Mouse (Mus musculus) cerebellum, postnatal 14 days (tissue): ENCODE results near the gene Ociad2.
"Not testable (repeated sequence)": the region's sequence is repeated elsewhere in the genome, so short reads cannot be mapped to it uniquely, and the experiment has no call there.

Experiments used
- DNase-seq, 2 experiments: peaks; one replicate each; pipeline ENCODE4 v3.0.0; 2021; ENCODE audit warnings: mixed read lengths in 2 of 2

Gene Ociad2

GRCm38 (mm10) chr5:73351796-73352195, 11.0 kb upstream of the Ociad2 start:
- no peak for DNase-seq

GRCm38 (mm10) chr5:73349514-73349913, 8.7 kb upstream of the Ociad2 start:
- DNase-seq, result no peak

GRCm38 (mm10) chr5:73345254-73345653, 4.4 kb upstream of the Ociad2 start:
- DNase-seq, result no peak

- DNase-seq, result peak in 1 of 2 experiments; percentile 10
Measured at GRCm38 (mm10) chr5:73344310-73344709, 3.5 kb upstream of the Ociad2 start.

- DNase-seq, result no peak
Measured at GRCm38 (mm10) chr5:73342701-73343355, 2.0 kb upstream of the Ociad2 start.

- DNase-seq, result no peak
Measured at GRCm38 (mm10) chr5:73339779-73340722, 777 bp downstream of the Ociad2 start.

GRCm38 (mm10) chr5:73338832-73339163, 2.0 kb downstream of the Ociad2 start:
- peak; percentile 17 to 20 for DNase-seq

- peak; percentile 65 to 76 for DNase-seq
Measured at GRCm38 (mm10) chr5:73337961-73338831, 2.6 kb downstream of the Ociad2 start.

- no peak for DNase-seq
Measured at GRCm38 (mm10) chr5:73336448-73336847, 4.4 kb downstream of the Ociad2 start.

GRCm38 (mm10) chr5:73331002-73331401, 9.8 kb downstream of the Ociad2 start:
- DNase-seq, result no peak

GRCm38 (mm10) chr5:73324526-73325170, 16.2 kb downstream of the Ociad2 start:
- DNase-seq, result no peak

GRCm38 (mm10) chr5:73323602-73324001, 17.2 kb downstream of the Ociad2 start:
- no peak for DNase-seq

- DNase-seq, result not testable (repeated sequence)
Measured at GRCm38 (mm10) chr5:73322684-73323083, 18.1 kb downstream of the Ociad2 start.

GRCm38 (mm10) chr5:73319306-73319705, 21.5 kb downstream of the Ociad2 start:
- no peak for DNase-seq

GRCm38 (mm10) chr5:73314654-73315053, 26.2 kb downstream of the Ociad2 start:
- DNase-seq, result no peak

- DNase-seq, result no peak
Measured at GRCm38 (mm10) chr5:73313591-73313990, 27.2 kb downstream of the Ociad2 start.

- DNase-seq, result no peak
Measured at GRCm38 (mm10) chr5:73311458-73311857, 29.4 kb downstream of the Ociad2 start.

- DNase-seq, result no peak
Measured at GRCm38 (mm10) chr5:73310401-73310800, 30.4 kb downstream of the Ociad2 start.

- no peak for DNase-seq
Measured at GRCm38 (mm10) chr5:73309496-73309895, 31.3 kb downstream of the Ociad2 start.

GRCm38 (mm10) chr5:73307297-73307696, 33.5 kb downstream of the Ociad2 start:
- no peak for DNase-seq

GRCm38 (mm10) chr5:73306486-73306885, 34.3 kb downstream of the Ociad2 start:
- no peak for DNase-seq

GRCm38 (mm10) chr5:73304507-73304906, 36.3 kb downstream of the Ociad2 start:
- DNase-seq, result no peak
